Mouse (Mus musculus): ENCODE measurements around the gene Disp1. TPM values are rescaled to one million over a fixed set of nuclear protein-coding genes. Genes with fewer than 3 reads are reported as not detected.

Disp1 gene
- total RNA-seq, 4 experiments from 2014 or later, result 7.9 to 8.9 (median 8.0) TPM

GRCm38 (mm10) chr1:183041703-183042102, 179.6 kb downstream of the Disp1 start:
- DNase-seq (ENCODE audit: low spot score), result peak; percentile 55

- peak; percentile 60 for DNase-seq (ENCODE audit: low spot score)
Observed at GRCm38 (mm10) chr1:183040847-183041382, 180.4 kb downstream of the Disp1 start.

- DNase-seq (ENCODE audit: low spot score), result no peak
Observed at GRCm38 (mm10) chr1:183039881-183040708, 181.2 kb downstream of the Disp1 start.

- DNase-seq (ENCODE audit: low spot score), result no peak
Observed at GRCm38 (mm10) chr1:183039404-183039803, 181.9 kb downstream of the Disp1 start.

Small RNA genes within 50 kb of the gene (microRNA-seq; reads per million reads assigned to microRNA genes)
- not detected for gene Gm24975

Other genes starting within 250 kb of the Disp1 start
- 10 to 100 TPM; 22.3 to 32.3 (median 28.5) TPM for gene Aida, start 75.1 kb upstream of the Disp1 start, total RNA-seq (2022)
- 10 to 100 TPM; 27.0 to 35.3 (median 32.5) TPM for gene Brox, start 75.7 kb upstream of the Disp1 start, total RNA-seq (2022)
- 100 to 1,000 TPM; 115 to 126 (median 124) TPM for gene Mia3, start 148.0 kb upstream of the Disp1 start, total RNA-seq (2022)
- gene Taf1a, start 167.5 kb upstream of the Disp1 start, total RNA-seq (2022), result 10 to 100 TPM; 23.4 to 25.1 (median 23.9) TPM
- not detected for gene Hhipl2, start 196.7 kb upstream of the Disp1 start, total RNA-seq (2022)

Data from heart, adult 8-10 months (tissue).